Mouse (Mus musculus) left cerebral cortex, adult 2 months (tissue): ENCODE measurements at regions not wholly inside any gene's neighbourhood (a gene's known extent, or its start where the extent isn't known, plus 50 kb on each side); places are given as distances from the start of the nearest gene placed in this dataset.

Experiments
- DNase-seq, 2 experiments: peaks; one replicate each; pipeline ENCODE4 v3.0.0; 2021 to 2022; ENCODE audit warnings: low spot score in 2 of 2, mixed read lengths in 1 of 2; ENCODE audit errors: extremely low spot score in 1 of 2
- H3K27ac ChIP-seq: fragments of 200-600 bp; 2 replicates; pipeline ENCODE4 v1.8.1; 2022
- H3K4me3 ChIP-seq: fragments of 200-600 bp; 2 replicates; pipeline ENCODE4 v1.8.1; 2022
- CTCF ChIP-seq: fragments of 200-600 bp; IDR thresholded peaks from 2 replicates; pipeline ENCODE4 v1.8.1; 2022; ENCODE audit warnings: antibody characterized with exemption, mild to moderate bottlenecking, moderate library complexity
- intact Hi-C: fragments of 180-260 bp; cut with DNase I; formaldehyde crosslinking; loops from one replicate; pipeline ENCODE4 v1.15.1; 2025

DNA sequence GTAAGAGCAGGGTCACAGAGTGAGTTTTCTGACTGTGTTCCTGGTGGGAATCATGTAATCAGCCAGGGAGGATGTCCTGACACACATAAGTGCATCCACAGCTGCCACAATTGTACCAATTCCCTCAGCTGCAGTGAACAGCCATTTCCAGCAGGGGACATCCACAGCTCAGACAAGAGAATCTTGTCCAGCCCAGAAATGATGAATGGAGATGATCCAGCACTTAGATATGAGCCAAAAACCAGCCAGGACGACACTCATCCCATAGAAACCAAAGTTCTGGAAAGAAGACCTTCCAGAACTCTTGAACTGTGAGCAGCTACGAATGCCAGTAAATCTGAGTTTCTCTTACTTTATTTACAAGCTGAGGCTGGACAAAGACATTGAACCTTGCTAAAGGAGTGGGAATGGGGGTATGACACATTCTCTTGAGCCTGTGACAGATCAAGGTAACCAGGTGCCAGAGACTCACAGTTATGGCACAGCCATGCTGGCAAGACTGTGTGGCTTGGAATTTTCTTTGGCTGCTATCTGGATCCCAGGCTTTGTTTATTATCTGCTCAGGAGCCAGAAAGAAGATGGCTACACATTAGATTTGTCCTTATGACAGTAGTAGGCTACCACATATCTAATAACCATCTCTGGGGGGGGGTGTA is 145.1 kb downstream of the Gm10192 start:
- Histone ChIP-seq H3K4me3 (no peak overlapping the region), H3K27ac (no peak overlapping the region)
- TF ChIP-seq CTCF, result peak; percentile 90
- peak; percentile 47 to 52 for DNase-seq
- intact Hi-C loops, result loop anchor here (1.0 to 10.0 kb wide), 6 partner anchors 341 to 1407 kb away; no protein-coding TSS in a partner anchor

DNA sequence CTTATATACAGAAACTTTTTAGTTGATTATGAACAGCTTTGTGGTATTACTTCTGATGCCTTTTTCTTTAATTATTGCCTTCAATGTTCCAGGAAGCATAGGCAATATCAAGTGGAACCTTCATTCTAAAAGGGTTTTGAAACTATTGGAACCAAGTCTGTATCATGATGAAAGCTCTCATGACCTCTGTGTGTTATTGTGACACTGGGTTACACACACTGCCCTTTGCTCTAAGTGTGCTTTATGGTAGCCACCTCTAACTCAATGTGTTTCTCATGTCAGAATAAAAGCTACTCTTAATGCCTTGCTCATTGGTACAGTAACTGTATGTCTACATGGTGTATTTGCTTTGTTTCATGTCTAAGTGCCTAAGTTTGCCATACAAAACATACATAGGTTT is 154.0 kb downstream of the Gm10192 start:
- intact Hi-C loops, result no loop called here
- DNase-seq, result no peak
- no peak for TF ChIP-seq CTCF
- H3K27ac ChIP-seq, result no peak overlapping the region
- H3K4me3 ChIP-seq, result no peak overlapping the region

DNA sequence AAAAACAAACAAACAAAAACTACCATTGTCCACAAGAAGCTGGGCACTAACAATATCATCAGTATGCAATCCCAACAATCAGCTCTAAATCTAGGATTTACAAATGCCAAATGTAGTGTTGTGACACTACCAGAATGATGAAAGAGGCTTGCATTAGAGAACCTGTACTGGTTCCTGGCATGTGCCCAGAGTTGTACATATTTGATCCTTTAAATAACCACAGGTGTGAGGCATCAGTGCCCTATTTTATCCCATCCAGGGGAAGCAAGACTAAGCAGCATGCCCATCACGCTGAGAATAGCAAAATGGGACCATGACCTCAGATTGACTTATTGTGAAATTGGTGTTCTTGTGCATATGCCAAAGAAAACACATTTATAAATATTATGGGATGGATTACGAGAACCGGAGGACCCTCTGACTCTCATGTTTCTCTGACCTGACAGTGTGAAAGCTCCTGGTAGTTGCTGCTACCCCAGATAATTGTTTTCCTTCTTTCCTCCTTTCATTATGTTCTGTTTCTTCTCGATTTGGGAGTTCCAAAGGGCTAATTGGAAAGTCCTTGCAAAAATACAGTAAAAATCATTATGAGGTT is 157.4 kb downstream of the Gm10192 start:
- no peak for DNase-seq
- TF ChIP-seq CTCF, result no peak
- Histone ChIP-seq H3K27ac (no peak overlapping the region), H3K4me3 (no peak overlapping the region)
- intact Hi-C loops, result no loop called here

DNA sequence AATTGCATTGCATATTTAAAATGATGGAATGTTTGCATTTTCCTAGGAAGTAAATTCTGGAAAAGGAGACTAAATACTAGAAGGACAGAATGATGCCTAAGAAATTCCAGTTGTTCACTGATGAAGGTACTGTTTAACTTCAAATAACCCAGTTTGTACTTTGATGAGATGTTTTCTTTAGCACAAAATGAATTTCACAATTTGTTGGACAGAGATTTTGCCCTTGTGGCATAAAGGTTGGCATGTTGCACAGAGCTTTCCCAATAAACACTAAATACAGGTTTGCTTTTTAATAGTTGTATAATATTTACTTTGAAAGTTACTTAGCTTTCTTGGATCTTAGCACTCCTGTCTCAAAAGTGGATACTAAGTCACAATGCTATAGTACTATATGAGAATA is 181.6 kb downstream of the Gm10192 start:
- no peak for DNase-seq
- Histone ChIP-seq H3K27ac (no peak overlapping the region), H3K4me3 (no peak overlapping the region)
- intact Hi-C loops, result no loop called here
- TF ChIP-seq CTCF, result no peak

DNA sequence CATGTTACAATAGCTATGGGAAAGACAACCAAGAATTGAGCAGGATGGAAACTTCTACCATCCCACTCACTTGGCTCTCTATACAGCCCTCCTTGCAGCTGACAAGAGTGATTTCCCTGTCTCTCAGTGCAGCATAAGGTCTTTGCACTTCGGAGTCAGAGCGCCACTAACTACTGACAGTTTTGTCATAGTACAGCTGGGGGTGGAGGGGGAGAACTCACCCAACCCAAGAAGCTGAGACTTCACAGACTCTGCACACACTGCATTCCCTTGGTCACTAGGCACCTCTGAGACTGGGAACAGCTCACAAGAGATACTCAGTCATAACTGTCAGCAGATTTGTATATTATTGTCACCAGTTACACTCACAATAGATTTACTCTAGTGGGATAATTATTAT is 195.3 kb upstream of the Gm12695 start:
- H3K4me3 ChIP-seq, result no peak overlapping the region
- no peak for DNase-seq
- H3K27ac ChIP-seq, result no peak overlapping the region
- TF ChIP-seq CTCF, result no peak
- intact Hi-C loops, result no loop called here

DNA sequence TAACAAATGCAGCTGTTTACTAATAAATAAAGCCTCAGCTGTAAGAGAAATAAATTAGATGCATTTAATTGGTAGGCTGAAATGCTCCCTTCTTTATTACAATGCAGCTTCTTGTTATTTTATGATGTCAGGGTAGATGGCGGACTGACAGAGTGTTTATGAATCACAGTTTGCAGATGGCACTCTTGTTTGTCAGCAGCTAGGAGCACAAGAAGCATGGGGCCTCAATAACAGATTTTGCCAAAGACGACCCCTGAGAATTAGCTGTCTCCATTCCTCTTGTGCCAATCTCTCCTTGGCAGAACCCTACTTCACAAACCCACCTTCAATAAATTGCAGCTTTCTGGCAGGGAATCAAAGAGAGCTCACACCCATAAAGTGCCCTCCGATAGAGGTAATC is 194.9 kb upstream of the Gm12695 start:
- no peak for DNase-seq
- Histone ChIP-seq H3K4me3 (no peak overlapping the region), H3K27ac (no peak overlapping the region)
- intact Hi-C loops, result loop anchor here (10.0 kb wide), 1 partner anchor 265 kb away; no protein-coding TSS in a partner anchor
- TF ChIP-seq CTCF, result no peak

DNA sequence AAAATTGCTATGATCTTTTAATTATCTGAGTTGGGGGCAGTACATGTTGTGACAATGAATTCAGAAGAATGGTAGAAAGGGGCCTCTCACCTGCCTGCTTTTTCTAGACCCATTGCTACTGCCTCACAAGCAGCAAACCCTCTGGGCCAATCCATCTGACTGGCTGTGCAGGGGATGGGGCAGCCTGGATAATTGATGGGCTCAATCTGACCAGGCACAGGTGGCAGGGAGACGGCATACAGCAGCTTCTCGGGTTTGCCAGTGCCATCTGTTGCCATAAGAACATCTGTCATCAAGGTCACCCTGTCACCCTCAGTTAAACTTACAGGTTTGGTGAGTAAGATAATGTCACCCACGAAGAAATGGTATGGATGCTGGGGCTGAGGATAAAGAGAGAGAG is 189.9 kb upstream of the Gm12695 start:
- Histone ChIP-seq H3K4me3 (no peak overlapping the region), H3K27ac (no peak overlapping the region)
- intact Hi-C loops, result loop anchor here (10.0 kb wide), 1 partner anchor 260 kb away; no protein-coding TSS in a partner anchor
- DNase-seq, result no peak
- TF ChIP-seq CTCF, result no peak

DNA sequence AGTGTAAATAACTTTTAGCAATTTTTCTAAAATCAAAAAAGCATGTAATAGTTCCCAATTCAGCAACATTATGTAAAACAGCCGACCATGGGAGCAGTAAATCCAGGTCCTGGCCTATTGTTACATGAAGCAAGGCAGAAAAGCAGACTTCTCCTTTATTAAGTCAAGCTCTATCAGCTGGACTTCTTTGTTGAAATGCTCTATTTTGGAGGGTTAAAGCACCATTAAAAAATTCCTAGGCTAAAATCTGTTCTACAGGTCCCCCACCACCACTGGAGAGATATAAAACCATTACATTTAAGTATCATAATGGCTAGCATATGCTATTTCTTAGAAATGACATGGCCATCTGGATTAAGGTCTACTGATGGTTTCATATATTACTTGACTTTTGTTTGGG is 188.8 kb upstream of the Gm12695 start:
- Histone ChIP-seq H3K4me3 (no peak overlapping the region), H3K27ac (no peak overlapping the region)
- no peak for TF ChIP-seq CTCF
- DNase-seq, result no peak
- intact Hi-C loops, result loop anchor here (10.0 kb wide), 1 partner anchor 259 kb away; no protein-coding TSS in a partner anchor

DNA sequence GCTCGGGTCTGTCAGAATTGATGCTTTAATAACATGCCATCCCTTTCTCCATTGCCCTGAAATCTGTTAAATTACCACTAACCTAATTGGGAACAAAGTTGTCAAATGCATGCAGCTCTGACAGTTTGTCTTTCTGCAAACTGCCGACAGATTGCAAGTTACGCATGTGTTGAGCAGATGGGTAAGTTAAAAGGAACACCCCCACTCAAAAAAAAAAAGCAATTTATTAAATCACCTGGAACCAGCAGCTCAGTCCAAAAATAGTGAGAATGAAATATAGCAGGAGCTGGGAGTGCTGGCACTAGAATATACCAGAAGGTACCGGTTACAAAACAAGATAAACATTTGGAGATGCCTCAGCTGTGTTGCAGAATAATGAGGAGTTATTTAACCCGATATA is 184.2 kb upstream of the Gm12695 start:
- intact Hi-C loops, result no loop called here
- Histone ChIP-seq H3K4me3 (no peak overlapping the region), H3K27ac (peak overlapping the region; percentile 41; the same call in 1 of the 2 replicates)
- peak; percentile 15 to 19 for DNase-seq
- no peak for TF ChIP-seq CTCF

DNA sequence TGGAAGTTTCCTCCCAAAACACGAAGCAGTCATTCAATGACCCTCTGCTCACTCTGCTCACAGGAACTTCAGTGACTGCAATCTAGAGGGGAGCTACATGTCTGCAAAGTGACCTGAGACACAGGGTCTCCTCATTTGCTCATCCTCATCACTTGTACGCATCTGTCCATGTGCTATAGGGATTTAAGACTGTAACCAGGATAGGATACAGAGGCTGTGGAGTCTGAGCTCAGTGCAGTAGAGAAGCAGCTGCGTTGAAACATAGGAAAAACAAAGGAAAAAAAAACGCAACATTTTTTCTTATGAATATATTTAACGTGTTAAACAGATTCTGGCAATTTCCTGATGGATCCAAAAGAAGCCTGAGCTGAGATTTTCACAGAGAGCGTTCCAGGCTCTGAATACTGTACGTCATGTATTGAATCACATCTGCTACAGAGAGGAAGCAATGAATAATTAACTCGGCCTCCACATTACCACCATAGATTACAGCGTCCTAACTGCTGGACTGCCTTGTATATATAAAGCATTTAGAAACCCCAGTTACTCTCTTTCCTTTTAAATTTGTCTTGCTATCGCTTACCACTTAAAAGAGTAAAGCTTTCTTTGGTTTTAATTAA is 183.7 kb upstream of the Gm12695 start:
- peak overlapping the region; percentile 41; the same call in 1 of the 2 replicates for H3K27ac ChIP-seq
- DNase-seq, result peak in 1 of 2 experiments; percentile 16

More for the DNA sequence above, 183.7 kb upstream of the Gm12695 start:
- intact Hi-C loops, result no loop called here
- H3K4me3 ChIP-seq, result no peak overlapping the region
- TF ChIP-seq CTCF, result no peak
